Mouse (Mus musculus) embryonic facial prominence, embryonic 15.5 days (tissue): ENCODE measurements around the gene Ranbp1. TPM values are rescaled to one million over a fixed set of nuclear protein-coding genes. Genes with fewer than 3 reads are reported as not detected.

Experiments
- ATAC-seq: fragments of 200-750 bp; cut with Nextera tagmentation; 2 replicates; pipeline ENCODE4 v1.8.0; 2017; ENCODE audit warnings: low read depth, moderate TSS enrichment; ENCODE audit not compliant: insufficient number of reproducible peaks, low FRiP score, low TSS enrichment
- H3K27ac ChIP-seq: fragments of 300-500 bp; sonication (generic); replicated peaks from 2 replicates; pipeline ENCODE4 v1.5.1; 2015; ENCODE audit warnings: mild to moderate bottlenecking, inconsistent platforms
- H3K27me3 ChIP-seq: fragments of 300-500 bp; sonication (generic); 2 replicates; pipeline ENCODE4 v1.6.1; 2015; ENCODE audit warnings: inconsistent platforms
- H3K36me3 ChIP-seq: fragments of 300-500 bp; sonication (generic); 2 replicates; pipeline ENCODE4 v1.6.1; 2015; ENCODE audit warnings: mild to moderate bottlenecking, inconsistent platforms
- H3K4me1 ChIP-seq: fragments of 300-500 bp; sonication (generic); 2 replicates; pipeline ENCODE4 v1.6.1; 2015; ENCODE audit warnings: inconsistent platforms
- H3K4me2 ChIP-seq: fragments of 300-500 bp; sonication (generic); replicated peaks from 2 replicates; pipeline ENCODE4 v1.6.1; 2015; ENCODE audit warnings: mild to moderate bottlenecking, inconsistent platforms
- H3K4me3 ChIP-seq: fragments of 300-500 bp; sonication (generic); replicated peaks from 2 replicates; pipeline ENCODE4 v1.5.1; 2015; ENCODE audit warnings: mild to moderate bottlenecking, inconsistent platforms
- H3K9ac ChIP-seq: fragments of 300-500 bp; sonication (generic); 2 replicates; pipeline ENCODE4 v1.6.1; 2015; ENCODE audit warnings: inconsistent platforms
- H3K9me3 ChIP-seq: fragments of 300-500 bp; sonication (generic); replicated peaks from 2 replicates; pipeline ENCODE4 v1.6.1; 2016; ENCODE audit warnings: inconsistent platforms
- WGBS: fragments of 180-500 bp; shearing (Covaris S2); methylation state at CpG from one replicate; pipeline ENCODE4 v1.1.7; 2015; 5-methylcytosine and 5-hydroxymethylcytosine counted together
- polyA plus RNA-seq: library from polyadenylated mRNA; unstranded; fragments of >200 nt; fragmentation: Nextera tagmentation; extraction: Ambion mirVana; gene quantifications from 2 replicates; pipeline ENCODE4 v1.2.1, GENCODE M21; 2015

Gene Ranbp1
- polyA plus RNA-seq, 1 experiment from 2014 or later = 466 TPM

DNA sequence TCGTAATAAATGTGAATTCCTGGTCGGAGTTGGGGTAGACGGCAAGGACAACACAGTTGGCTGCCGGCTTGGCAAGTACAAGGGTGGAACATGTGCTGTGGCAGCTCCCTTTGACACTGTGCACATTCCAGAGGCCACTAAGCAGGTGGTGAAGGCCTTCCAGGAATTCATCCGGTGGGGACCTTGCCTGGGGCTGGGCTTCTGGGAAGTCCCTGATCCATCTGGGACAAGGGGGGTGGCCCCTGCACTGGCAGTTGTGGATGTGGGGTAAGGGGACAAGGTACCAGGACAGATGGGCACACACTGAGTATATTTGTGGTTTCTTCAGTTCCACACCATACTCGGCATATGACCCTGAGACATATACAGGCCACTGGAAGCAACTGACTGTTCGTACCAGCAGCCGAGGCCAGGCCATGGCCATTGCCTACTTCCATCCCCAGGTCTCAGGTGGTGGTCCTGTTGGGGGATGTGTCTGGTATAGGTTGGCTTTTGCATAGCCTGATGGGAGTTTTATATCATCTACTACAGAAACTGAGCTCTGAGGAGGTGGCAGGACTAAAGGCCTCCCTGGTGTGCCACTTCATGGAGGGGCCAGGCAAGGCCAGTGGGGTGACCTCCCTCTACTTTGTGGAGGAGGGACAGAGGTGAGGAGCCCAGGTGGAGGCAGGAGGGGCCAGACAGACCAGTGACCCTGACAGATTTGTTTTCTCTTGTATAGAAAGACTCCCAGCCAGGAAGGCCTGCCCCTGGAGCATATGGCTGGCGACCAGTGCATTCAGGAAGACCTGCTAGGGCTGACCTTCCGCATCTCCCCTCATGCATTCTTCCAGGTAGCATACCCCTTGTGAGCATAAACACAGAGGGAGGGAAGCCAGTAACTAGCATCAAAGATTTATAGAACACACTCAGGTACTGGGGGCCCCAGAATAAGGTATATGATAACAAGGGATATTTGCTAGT, 2.6 kb upstream of the Ranbp1 start:
- peak overlapping the region; percentile 67 for H3K4me3 ChIP-seq

DNA sequence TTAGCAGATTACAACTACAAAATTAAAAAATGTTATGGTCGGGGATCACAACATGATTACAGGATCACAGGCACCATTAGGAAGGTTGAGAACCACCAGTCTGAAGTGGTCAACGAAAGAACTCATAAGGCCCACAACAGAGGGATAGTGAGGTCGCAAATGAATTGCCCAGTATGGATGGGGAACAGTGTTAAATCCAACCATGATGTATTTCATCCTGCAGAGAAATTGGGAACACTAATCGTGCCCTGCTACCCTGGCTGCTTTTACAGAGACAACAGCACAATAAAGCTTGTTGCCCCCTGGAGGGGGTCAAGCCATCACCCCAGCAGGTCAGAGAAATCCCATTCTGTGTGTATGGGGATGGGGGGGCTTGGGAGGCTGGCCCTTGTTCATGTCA, 1.7 kb upstream of the Ranbp1 start:
- H3K27ac ChIP-seq = peak overlapping the region; percentile 96; the same call in 1 of the 2 replicates
- peak overlapping the region; percentile 84 for H3K4me2 ChIP-seq
- WGBS = 62% methylated on average over 4 of the region's 4 CpGs
- ATAC-seq = no peak
- H3K36me3 ChIP-seq = peaks cover 63% of the 10 kb centered on the region
- no peaks in the 10 kb centered on the region for H3K9me3 ChIP-seq
- H3K4me3 ChIP-seq = peak overlapping the region; percentile 67
- peaks cover 39% of the 10 kb centered on the region for H3K4me1 ChIP-seq
- no peaks in the 10 kb centered on the region for H3K27me3 ChIP-seq
- H3K9ac ChIP-seq = peak overlapping the region; percentile 80; the same call in 1 of the 2 replicates

More for the DNA sequence above, 2.6 kb upstream of the Ranbp1 start:
- Histone ChIP-seq H3K9ac (no peak overlapping the region), H3K4me2 (peak overlapping the region; percentile 84; the same call in 1 of the 2 replicates), H3K36me3 (peaks cover 62% of the 10 kb centered on the region), H3K27ac (0 out of 2 replicates have a peak overlapping the region, but pooled peaks have one; percentile 5), H3K9me3 (no peaks in the 10 kb centered on the region), H3K4me1 (peaks cover 36% of the 10 kb centered on the region), H3K27me3 (no peaks in the 10 kb centered on the region)
- WGBS = 57% methylated on average over 10 of the region's 10 CpGs
- no peak for ATAC-seq

DNA sequence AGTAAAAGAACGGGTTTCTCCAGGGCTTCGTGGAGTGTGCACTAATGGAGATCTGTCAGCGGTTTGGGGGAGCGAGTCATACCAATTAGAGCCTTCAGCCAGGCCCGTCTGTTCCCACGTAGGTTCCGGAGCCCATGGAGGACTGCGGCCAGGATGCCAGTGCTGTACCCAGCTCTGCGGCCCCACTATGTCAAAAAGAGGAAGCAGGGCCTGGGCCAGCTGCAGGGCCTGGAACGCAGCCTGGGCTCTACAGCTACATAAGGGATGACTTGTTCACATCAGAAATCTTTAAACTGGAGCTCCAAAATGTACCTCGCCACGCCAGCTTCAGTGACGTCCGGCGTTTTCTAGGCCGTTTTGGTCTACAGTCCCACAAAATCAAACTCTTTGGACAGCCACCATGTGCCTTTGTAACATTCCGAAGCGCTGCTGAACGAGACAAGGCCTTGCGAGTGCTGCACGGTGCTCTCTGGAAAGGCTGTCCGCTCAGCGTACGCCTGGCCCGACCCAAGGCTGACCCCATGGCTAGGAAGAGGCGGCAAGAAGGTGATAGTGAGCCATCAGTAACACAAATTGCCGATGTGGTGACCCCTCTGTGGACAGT, 934 bp upstream of the Ranbp1 start:
- no peaks in the 10 kb centered on the region for H3K9me3 ChIP-seq
- peak overlapping the region; percentile 84 for H3K4me2 ChIP-seq
- WGBS = 4% methylated on average over 27 of the region's 27 CpGs
- peaks cover 64% of the 10 kb centered on the region for H3K36me3 ChIP-seq
- H3K27me3 ChIP-seq = no peaks in the 10 kb centered on the region
- H3K4me3 ChIP-seq = peak overlapping the region; percentile 67
- peak overlapping the region; percentile 96 for H3K27ac ChIP-seq
- peak overlapping the region; percentile 80 for H3K9ac ChIP-seq
- ATAC-seq = 0 out of 2 replicates have a peak, but pooled peaks have one; percentile 1
- H3K4me1 ChIP-seq = peaks cover 39% of the 10 kb centered on the region

DNA sequence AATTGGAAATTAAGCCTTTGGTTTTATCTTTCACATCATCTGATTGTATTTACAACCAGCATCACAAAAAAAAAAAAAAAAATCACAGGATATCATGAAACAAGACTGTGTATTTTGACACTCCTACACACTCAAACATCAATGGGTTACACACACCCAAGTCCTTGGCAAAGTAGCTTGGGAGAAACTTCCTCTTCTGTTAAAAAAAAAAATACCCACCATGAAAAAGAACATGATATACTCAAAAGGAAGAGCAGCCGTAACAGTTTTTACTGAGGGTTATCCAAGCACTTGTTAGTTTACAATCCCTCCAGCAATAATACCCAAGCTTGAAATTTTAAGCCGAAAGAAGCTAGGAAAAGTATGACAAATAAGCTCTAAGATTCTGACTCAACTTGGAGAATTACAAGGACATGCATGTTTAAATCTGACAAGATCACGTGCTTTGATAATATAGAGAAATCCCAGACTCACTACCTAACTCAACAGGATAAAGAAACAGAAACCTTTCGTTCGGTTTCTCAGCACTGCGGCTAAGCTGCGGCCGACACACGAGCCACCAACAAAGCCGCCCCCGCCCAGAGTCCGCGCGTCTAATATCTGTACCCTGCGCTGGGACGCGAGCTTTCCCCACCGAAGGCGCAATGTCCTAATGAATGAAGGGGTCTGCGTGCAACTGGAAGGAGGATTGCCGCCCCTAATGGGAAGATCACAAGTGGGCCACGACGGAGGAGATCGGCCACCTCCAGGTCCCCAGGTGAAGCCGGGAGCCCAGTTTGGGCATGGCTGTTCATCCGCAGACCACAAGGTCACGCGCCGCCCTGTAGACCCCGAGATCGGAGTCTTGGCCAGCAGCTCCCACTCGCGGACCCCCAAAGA, 772 bp downstream of the Ranbp1 start:
- ATAC-seq = no peak
- Histone ChIP-seq H3K9me3 (no peaks in the 10 kb centered on the region), H3K4me1 (peaks cover 39% of the 10 kb centered on the region), H3K27ac (peak overlapping the region; percentile 96), H3K9ac (peak overlapping the region; percentile 72), H3K36me3 (peaks cover 64% of the 10 kb centered on the region), H3K4me2 (peak overlapping the region; percentile 84), H3K27me3 (no peaks in the 10 kb centered on the region), H3K4me3 (peak overlapping the region; percentile 67)
- WGBS = under 1% methylated on average over 33 of the region's 33 CpGs

DNA sequence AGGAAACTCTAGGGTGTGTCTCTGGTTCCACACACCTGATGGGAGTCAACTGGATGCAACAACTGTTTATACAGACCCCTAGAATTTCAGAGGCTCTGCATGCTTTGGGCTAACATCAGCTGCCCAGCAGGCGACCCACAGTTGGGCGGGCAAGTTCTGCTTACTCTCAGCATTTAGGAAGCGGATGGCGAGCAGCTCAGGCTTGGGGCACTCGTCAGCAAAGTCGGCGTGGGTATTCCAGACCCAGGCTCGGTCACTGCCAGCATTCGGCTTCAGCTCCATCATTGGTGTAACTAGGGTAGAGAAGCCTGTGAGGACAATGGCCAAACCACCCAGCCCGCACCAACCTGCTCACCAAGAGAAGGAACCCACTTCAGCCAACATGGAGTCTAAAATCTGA, 7.0 kb downstream of the Ranbp1 start:
- Histone ChIP-seq H3K9me3 (no peaks in the 10 kb centered on the region), H3K4me1 (peaks cover 6% of the 10 kb centered on the region), H3K4me2 (no peak overlapping the region), H3K36me3 (peaks cover 96% of the 10 kb centered on the region), H3K4me3 (no peak overlapping the region), H3K27ac (no peak overlapping the region), H3K9ac (no peak overlapping the region), H3K27me3 (no peaks in the 10 kb centered on the region)
- WGBS = 94% methylated on average over 10 of the region's 10 CpGs
- no peak for ATAC-seq

DNA sequence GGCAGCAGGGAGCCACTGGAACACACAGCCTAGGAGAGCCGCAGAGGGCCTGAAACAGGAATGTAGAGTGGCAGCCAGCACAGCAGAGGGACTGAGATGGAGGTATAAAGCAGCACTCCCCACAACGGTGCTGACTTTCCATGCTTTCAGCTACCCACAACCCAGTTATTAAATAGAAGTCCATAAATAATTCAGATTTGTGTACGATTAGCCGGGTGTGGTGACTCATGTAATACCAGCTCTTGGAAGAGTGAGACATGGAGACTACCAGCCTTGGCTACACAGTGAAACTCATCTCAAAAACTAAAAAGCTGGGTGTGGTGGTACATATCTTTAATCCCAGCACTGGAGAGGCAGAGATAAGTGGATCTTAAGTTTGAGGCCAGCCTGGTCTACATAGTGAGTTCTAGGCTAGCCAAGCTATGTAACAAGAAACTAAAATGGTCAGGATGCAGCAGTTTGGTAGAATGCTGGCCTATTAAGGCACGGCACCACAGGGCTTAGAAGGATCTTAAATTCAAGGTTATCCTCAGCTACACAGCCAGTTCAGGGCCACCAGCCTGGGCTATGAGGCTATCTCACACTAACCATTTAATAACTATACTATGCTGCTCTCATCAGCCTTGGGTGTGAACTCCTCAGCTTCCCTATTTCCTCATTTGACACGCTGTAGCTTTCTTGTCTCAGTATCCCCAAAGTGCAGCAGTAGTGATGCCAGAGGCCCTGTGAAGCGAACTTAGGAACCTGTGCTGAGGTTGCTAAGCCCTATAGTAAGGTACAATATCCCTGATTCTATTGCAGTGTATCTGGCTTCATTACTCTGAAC, 11.6 kb downstream of the Ranbp1 start:
- H3K4me2 ChIP-seq = no peak overlapping the region
- no peaks in the 10 kb centered on the region for H3K9me3 ChIP-seq
- 69% methylated on average over 7 of the region's 7 CpGs for WGBS
- H3K9ac ChIP-seq = no peak overlapping the region
- H3K27ac ChIP-seq = peak overlapping the region; percentile 91
- no peak for ATAC-seq
- H3K27me3 ChIP-seq = no peaks in the 10 kb centered on the region
- peaks cover 49% of the 10 kb centered on the region for H3K36me3 ChIP-seq
- H3K4me1 ChIP-seq = peaks cover 31% of the 10 kb centered on the region
- no peak overlapping the region for H3K4me3 ChIP-seq

DNA sequence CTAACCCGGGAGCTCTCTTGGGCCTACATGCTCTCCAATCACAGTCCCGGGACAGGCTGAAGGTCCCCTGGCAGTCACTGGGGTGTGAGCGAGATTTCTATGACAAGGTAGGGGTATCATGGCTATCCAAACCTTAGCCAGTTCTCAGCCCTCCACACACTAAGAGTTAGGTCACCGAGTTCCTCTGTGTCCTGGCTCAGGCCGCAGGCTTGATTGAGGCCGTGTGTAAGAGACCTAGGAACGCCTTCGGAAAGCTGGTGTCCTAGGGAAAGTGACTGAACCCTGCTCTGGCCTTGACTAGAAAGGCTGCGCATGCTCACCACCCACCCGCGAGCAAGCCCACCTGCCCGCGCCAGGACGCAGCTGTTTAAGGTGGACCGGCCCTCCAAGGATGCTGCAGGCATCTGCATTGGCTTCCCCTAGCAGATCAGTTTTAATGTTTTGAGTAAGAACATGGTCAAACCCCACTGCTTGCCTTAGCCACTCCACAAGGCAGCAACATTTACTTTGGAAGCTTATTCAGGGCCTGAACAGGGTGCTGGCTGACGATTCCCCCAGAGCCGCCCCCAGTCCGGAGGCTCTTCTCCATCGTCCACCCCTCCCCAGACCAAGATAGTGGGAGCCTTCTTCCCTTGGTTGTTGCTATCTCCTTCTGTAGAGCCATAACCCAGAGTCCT, 13.0 kb downstream of the Ranbp1 start:
- ATAC-seq = peak; percentile 68
- Histone ChIP-seq H3K36me3 (peaks cover 36% of the 10 kb centered on the region), H3K27ac (peak overlapping the region; percentile 91), H3K4me1 (peaks cover 38% of the 10 kb centered on the region), H3K9ac (peak overlapping the region; percentile 81), H3K27me3 (no peaks in the 10 kb centered on the region), H3K4me3 (peak overlapping the region; percentile 87), H3K4me2 (peak overlapping the region; percentile 76), H3K9me3 (no peaks in the 10 kb centered on the region)
- 3% methylated on average over 19 of the region's 19 CpGs for WGBS

DNA sequence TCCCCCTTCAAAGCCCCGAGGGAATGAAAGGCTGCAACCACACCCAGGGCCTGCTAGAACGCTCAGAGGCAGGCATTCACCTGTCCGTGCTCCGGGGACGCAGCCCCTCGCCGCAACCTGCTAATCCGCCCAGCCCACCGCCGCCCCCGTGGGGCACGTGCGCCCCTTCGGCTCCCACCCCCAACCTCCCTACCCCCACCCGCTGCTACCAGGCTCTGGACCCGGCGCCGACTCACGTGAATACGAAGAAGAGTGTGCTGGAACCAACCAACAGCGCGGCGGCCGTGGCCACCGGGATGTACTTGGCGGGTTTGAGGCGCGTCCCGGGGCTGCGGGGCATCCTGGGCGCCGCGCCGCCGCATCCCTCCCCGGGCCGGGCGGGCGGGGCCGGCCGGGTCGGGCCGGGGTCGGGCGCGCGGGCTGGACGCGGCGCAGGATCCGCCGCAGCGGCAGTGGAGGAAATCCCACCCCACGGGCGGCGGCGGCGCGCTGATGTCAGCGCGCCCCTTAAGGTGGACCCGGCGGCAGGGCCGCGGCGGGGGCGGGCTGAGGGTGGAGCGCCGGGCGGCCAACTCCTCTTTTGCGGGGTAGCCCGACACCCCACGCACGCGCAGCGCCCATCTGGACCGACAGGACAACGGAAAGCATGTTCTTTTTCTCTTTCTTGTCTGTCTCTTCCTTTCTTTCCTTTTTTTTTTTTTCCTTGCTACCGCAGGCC, 13.7 kb downstream of the Ranbp1 start, which contains the start of gene Zdhhc8:
TSS of gene Zdhhc8 (minus strand) at position 466 of the 718 bp plus-strand sequence.
- no peaks in the 10 kb centered on the region for H3K9me3 ChIP-seq

DNA sequence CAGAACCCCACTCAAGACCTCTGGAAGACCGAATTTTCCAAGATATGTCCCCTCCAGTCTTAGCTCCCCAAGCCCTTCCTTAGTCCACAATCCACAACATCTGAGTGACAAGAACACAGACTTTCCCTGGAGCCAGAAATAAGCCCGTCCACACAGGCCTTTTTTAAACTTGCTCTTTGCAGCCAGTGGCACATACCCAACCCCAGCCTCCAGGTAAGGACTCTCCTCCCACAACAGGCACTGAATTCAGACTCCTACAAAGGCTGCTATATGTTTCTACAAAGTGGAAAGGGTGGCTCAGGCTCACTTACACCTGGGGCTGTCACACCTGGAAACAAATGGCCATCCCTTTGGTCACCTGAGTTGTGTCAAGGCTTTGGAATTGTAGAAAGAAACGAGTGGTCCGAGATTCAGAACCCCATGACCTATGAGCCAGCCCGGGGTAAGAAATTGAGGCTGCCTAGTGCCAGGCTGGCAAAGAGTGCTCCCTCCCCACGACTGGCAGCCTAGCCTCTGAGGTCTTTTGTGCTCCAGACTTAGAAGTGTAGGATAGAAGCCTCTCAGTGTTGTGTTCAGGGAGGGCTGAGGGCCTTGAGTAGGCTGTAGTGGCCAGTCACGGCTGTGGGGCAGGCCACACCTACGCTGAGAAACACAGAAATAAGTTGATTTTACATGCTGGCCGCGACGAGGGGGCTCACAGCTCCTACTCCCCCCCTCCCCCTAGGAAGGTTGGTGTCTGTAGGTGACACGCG, 14.4 kb downstream of the Ranbp1 start:
- peak overlapping the region; percentile 87 for H3K4me3 ChIP-seq
- ATAC-seq = no peak
- no peaks in the 10 kb centered on the region for H3K27me3 ChIP-seq
- no peaks in the 10 kb centered on the region for H3K9me3 ChIP-seq
- 11% methylated on average over 13 of the region's 13 CpGs for WGBS
- H3K9ac ChIP-seq = peak overlapping the region; percentile 81
- peak overlapping the region; percentile 76 for H3K4me2 ChIP-seq
- H3K4me1 ChIP-seq = peaks cover 53% of the 10 kb centered on the region
- peak overlapping the region; percentile 91 for H3K27ac ChIP-seq
- H3K36me3 ChIP-seq = peaks cover 23% of the 10 kb centered on the region

More for the DNA sequence above, 13.7 kb downstream of the Ranbp1 start, which contains the start of gene Zdhhc8:
- peak; percentile 88 for ATAC-seq
- Histone ChIP-seq H3K27ac (peak within 1 kb of the TSS; percentile 91), H3K4me2 (peak within 1 kb of the TSS; percentile 76), H3K4me1 (peaks cover 45% of the 10 kb centered on the region), H3K27me3 (no peaks in the 10 kb centered on the region), H3K9ac (peak within 1 kb of the TSS; percentile 81), H3K36me3 (peaks cover 29% of the 10 kb centered on the region), H3K4me3 (peak within 1 kb of the TSS; percentile 87)
- WGBS = under 1% methylated on average over 59 of the region's 79 CpGs
